Mouse (Mus musculus): ENCODE measurements around the gene Shisal2a. TPM values are rescaled to one million over a fixed set of nuclear protein-coding genes. Genes with fewer than 3 reads are reported as not detected.
"Not testable (repeated sequence)": the region's sequence is repeated elsewhere in the genome, so short reads cannot be mapped to it uniquely, and the experiment has no call there.

Shisal2a gene
- polyA plus RNA-seq, 1 experiment from 2014 or later: 2.8 TPM

DNA sequence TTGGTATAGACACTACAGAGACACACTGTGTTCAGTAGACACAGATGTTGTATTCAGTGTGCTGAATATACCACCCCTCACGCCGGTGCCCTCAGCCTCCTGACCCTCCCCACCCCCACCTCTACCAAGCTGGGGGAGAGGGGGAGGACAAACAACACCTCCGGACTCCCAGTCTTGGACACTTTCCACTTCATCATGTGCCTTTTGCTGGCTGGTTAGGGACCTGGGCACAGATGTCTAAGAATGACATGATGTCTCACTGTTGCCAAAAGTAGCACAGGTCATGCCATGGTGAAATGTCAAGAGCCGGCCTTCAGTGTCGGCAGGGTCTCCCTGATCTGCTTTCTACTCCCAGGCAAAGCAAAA lies 19.1 kb downstream of the Shisal2a start:
- Histone ChIP-seq H3K4me1 (ENCODE audit: control insufficient read depth, insufficient read depth, low read length) (peaks cover 29% of the 10 kb centered on the region), H3K4me3 (ENCODE audit: low read depth, low read length) (no peak overlapping the region), H3K9me3 (ENCODE audit: control insufficient read depth, low read depth, low read length) (no peaks in the 10 kb centered on the region), H3K27me3 (ENCODE audit: control insufficient read depth, insufficient read depth, low read length) (no peaks in the 10 kb centered on the region), H3K9ac (replicated peaks; ENCODE audit: low read depth, low read length) (no peak overlapping the region), H3K27ac (ENCODE audit: low read length) (peak overlapping the region; percentile 92), H3K36me3 (ENCODE audit: control insufficient read depth, insufficient read depth, low read length) (no peaks in the 10 kb centered on the region), H3K4me2 (replicated peaks; ENCODE audit: low read depth, low read length) (no peak overlapping the region)
- ATAC-seq (ENCODE audit: insufficient number of reproducible peaks, insufficient read depth, low FRiP score, low read depth): no peak
- 16% methylated on average over 5 of the region's 5 CpGs for WGBS

DNA sequence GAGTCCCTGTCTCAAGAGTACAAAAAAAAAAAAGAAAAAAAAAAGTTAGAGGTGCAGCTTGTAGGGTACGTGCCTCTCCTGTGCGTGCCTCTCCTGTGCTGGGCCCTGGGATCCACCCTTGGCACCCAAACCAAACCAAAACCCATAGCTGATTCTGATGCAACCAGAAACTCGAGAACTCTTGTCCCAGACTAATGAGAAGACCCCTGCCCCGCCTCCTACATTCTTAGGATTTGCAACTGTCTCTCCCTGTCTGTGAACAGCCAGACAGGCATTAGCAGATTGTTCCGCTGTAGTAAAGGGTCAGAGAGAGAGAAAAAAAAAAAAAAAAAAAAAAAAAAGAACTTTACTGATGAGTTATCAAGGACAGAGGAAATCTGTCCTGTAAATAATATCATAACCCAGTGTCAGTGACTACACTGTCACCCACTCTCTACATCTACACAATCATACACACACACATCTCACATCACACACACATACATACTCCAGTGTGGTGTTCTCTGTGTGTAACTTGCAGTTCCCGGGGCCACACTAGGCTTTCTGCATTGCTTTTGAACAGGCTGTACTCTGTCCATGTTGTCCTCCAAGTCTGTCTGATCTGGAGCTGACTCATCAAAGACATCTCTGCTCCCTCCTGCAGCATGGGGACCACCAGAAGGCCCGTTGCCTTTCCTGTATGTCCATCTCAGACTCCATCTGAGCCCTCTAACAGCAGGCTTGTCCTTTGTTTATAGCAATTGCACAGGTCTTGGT lies 19.6 kb downstream of the Shisal2a start:
- Histone ChIP-seq H3K36me3 (ENCODE audit: control insufficient read depth, insufficient read depth, low read length) (no peaks in the 10 kb centered on the region), H3K27me3 (ENCODE audit: control insufficient read depth, insufficient read depth, low read length) (no peaks in the 10 kb centered on the region), H3K4me2 (replicated peaks; ENCODE audit: low read depth, low read length) (peak overlapping the region; percentile 24), H3K4me3 (ENCODE audit: low read depth, low read length) (no peak overlapping the region), H3K9me3 (ENCODE audit: control insufficient read depth, low read depth, low read length) (no peaks in the 10 kb centered on the region), H3K9ac (replicated peaks; ENCODE audit: low read depth, low read length) (no peak overlapping the region), H3K27ac (ENCODE audit: low read length) (peak overlapping the region; percentile 92), H3K4me1 (ENCODE audit: control insufficient read depth, insufficient read depth, low read length) (peaks cover 32% of the 10 kb centered on the region)
- no peak; the same call in 1 of the 2 replicates for ATAC-seq (ENCODE audit: insufficient number of reproducible peaks, insufficient read depth, low FRiP score, low read depth)
- WGBS: 9% methylated on average over 7 of the region's 7 CpGs

DNA sequence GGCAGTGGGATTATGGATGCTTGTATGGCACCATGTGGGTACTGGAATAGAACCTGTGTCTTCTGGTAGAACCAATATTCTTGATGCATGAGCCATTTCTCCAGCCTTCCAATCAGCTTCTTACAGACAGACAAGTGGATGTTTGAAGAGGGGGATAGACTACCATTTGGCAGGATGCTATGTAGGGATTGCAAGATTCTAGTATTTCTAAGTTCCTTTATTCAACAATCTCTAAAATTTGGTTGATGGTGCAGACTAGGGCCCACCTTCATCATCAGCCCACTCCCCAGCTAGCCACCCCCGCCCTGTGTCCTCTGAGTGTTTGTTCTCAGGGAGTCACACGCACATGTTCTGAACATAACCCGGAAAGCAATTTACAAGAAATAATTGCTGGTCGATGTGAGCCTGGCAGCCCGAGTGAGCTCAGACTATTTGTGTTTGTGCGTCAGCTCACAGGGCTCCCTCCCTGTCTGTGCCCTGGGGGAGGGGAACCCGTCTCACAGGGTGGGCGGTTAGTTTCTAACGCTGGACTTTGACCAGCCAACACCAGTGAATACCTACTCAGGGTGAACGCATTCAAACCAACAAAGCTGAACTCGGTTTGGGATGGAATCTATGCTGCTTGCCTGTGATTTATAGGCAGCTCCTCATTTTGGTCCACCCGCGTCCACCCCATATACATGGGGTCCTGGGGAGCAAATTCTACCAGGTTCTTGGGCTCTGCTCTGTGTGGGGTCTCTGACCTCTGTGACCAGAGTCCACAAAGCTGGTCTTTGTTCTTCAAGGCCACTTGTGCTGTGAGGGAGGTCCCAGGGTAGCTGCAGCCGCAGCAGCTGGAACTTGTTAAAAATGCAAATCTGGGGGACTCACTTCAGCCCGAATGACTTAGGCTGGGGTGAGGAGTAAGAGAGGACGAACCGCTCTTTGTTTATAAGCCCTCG lies 20.6 kb downstream of the Shisal2a start:
- Histone ChIP-seq H3K4me2 (replicated peaks; ENCODE audit: low read depth, low read length) (peak overlapping the region; percentile 24), H3K27me3 (ENCODE audit: control insufficient read depth, insufficient read depth, low read length) (no peaks in the 10 kb centered on the region), H3K4me1 (ENCODE audit: control insufficient read depth, insufficient read depth, low read length) (peaks cover 32% of the 10 kb centered on the region), H3K4me3 (ENCODE audit: low read depth, low read length) (no peak overlapping the region), H3K36me3 (ENCODE audit: control insufficient read depth, insufficient read depth, low read length) (no peaks in the 10 kb centered on the region), H3K9ac (replicated peaks; ENCODE audit: low read depth, low read length) (no peak overlapping the region), H3K9me3 (ENCODE audit: control insufficient read depth, low read depth, low read length) (no peaks in the 10 kb centered on the region), H3K27ac (ENCODE audit: low read length) (peak overlapping the region; percentile 92)
- WGBS: 7% methylated on average over 18 of the region's 18 CpGs
- ATAC-seq (ENCODE audit: insufficient number of reproducible peaks, insufficient read depth, low FRiP score, low read depth): peak; percentile 84

DNA sequence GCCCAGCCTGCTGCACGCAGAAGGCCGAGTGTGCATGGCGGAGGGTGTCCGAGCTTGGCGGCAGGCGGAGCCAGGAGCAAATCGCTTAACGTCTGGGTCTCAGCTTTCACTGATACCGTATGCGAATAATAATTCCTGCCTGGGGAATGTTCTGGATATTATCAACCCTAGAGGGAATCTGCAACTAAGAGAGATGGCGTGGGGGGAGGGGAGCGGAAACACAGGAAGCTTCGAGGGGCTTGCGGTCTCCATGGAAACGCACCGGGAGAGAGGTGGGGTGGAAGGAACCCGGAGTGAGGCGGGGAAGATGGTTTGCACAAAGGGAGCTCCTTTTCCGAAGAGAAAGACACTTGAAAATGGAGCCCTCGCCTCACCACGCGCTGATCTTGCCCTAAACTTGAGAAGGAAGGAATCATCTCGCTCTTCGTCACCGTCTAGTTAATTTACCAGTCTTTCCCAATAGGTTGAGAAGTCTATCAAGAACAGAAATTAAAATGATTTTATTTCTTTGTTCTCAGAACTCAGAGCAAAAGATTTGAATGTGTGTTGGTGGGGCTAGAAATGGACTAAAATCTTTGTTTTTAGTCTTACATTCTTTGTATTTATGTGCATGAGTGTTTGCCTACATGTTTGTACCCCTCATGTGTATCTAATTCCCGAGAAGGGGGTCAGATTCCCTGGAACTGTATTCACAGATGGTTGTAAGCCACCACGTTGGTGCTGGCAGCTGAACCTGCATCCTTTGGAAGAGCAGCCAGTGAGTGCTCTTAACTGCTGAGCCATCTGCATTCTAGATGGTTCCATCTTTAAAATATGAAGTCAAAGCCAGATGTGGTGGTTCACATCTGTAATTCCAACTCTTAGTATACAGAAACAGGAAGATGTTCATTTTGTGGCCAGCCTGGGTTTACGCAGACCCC lies 22.8 kb downstream of the Shisal2a start:
- peak; percentile 76 for ATAC-seq (ENCODE audit: insufficient number of reproducible peaks, insufficient read depth, low FRiP score, low read depth)
- H3K27me3 ChIP-seq (ENCODE audit: control insufficient read depth, insufficient read depth, low read length): no peaks in the 10 kb centered on the region
- H3K4me3 ChIP-seq (ENCODE audit: low read depth, low read length): peak overlapping the region; percentile 14
- no peak overlapping the region; the same call in 1 of the 2 replicates for H3K9ac ChIP-seq (replicated peaks; ENCODE audit: low read depth, low read length)
- H3K36me3 ChIP-seq (ENCODE audit: control insufficient read depth, insufficient read depth, low read length): no peaks in the 10 kb centered on the region
- 8% methylated on average over 28 of the region's 28 CpGs for WGBS
- H3K27ac ChIP-seq (ENCODE audit: low read length): peak overlapping the region; percentile 78
- H3K9me3 ChIP-seq (ENCODE audit: control insufficient read depth, low read depth, low read length): no peaks in the 10 kb centered on the region
- peaks cover 37% of the 10 kb centered on the region for H3K4me1 ChIP-seq (ENCODE audit: control insufficient read depth, insufficient read depth, low read length)
- H3K4me2 ChIP-seq (replicated peaks; ENCODE audit: low read depth, low read length): peak overlapping the region; percentile 26

DNA sequence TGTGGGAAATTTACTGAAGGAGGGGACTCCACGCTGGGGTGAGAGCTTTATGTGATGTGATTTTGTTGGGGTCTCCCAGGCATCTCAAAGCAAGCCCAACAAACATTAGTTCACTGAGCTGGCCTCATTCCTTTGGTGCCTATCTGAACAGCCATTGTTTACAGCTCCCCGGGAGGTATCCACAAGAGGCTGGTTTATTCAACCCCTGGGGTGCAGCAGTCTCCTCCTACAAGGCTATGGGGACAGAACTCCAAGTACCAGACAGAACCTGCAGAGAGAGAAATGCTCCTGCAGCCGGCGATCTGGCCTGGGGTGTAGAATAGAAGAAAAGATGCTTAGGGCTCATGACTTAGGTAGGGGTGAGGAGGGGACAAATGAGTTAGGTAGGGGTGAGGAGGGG lies 24.7 kb downstream of the Shisal2a start:
- no peaks in the 10 kb centered on the region for H3K36me3 ChIP-seq (ENCODE audit: control insufficient read depth, insufficient read depth, low read length)
- H3K9me3 ChIP-seq (ENCODE audit: control insufficient read depth, low read depth, low read length): no peaks in the 10 kb centered on the region
- H3K4me3 ChIP-seq (ENCODE audit: low read depth, low read length): no peak overlapping the region
- no peak overlapping the region for H3K27ac ChIP-seq (ENCODE audit: low read length)
- 24% methylated on average over 4 of the region's 4 CpGs for WGBS
- peaks cover 32% of the 10 kb centered on the region for H3K4me1 ChIP-seq (ENCODE audit: control insufficient read depth, insufficient read depth, low read length)
- no peak overlapping the region for H3K9ac ChIP-seq (replicated peaks; ENCODE audit: low read depth, low read length)
- H3K27me3 ChIP-seq (ENCODE audit: control insufficient read depth, insufficient read depth, low read length): no peaks in the 10 kb centered on the region
- no peak for ATAC-seq (ENCODE audit: insufficient number of reproducible peaks, insufficient read depth, low FRiP score, low read depth)
- no peak overlapping the region for H3K4me2 ChIP-seq (replicated peaks; ENCODE audit: low read depth, low read length)

GRCm38 (mm10) chr4:108357458-108357857 lies 25.7 kb downstream of the Shisal2a start:
- H3K27me3 ChIP-seq (ENCODE audit: control insufficient read depth, insufficient read depth, low read length): no peaks in the 10 kb centered on the region
- no peak overlapping the region for H3K27ac ChIP-seq (ENCODE audit: low read length)
- no peaks in the 10 kb centered on the region for H3K9me3 ChIP-seq (ENCODE audit: control insufficient read depth, low read depth, low read length)
- no peak overlapping the region for H3K4me3 ChIP-seq (ENCODE audit: low read depth, low read length)
- ATAC-seq (ENCODE audit: insufficient number of reproducible peaks, insufficient read depth, low FRiP score, low read depth): no peak
- peaks cover 23% of the 10 kb centered on the region for H3K4me1 ChIP-seq (ENCODE audit: control insufficient read depth, insufficient read depth, low read length)
- WGBS: 92% methylated on average over 8 of the region's 8 CpGs
- no peaks in the 10 kb centered on the region for H3K36me3 ChIP-seq (ENCODE audit: control insufficient read depth, insufficient read depth, low read length)
- H3K9ac ChIP-seq (replicated peaks; ENCODE audit: low read depth, low read length): no peak overlapping the region
- H3K4me2 ChIP-seq (replicated peaks; ENCODE audit: low read depth, low read length): no peak overlapping the region

GRCm38 (mm10) chr4:108353591-108353990 lies 29.6 kb downstream of the Shisal2a start:
- H3K4me3 ChIP-seq (ENCODE audit: low read depth, low read length); H3K36me3 ChIP-seq (ENCODE audit: control insufficient read depth, insufficient read depth, low read length); ATAC-seq (ENCODE audit: insufficient number of reproducible peaks, insufficient read depth, low FRiP score, low read depth); H3K9ac ChIP-seq (replicated peaks; ENCODE audit: low read depth, low read length); H3K4me2 ChIP-seq (replicated peaks; ENCODE audit: low read depth, low read length); H3K27ac ChIP-seq (ENCODE audit: low read length); H3K27me3 ChIP-seq (ENCODE audit: control insufficient read depth, insufficient read depth, low read length); H3K9me3 ChIP-seq (ENCODE audit: control insufficient read depth, low read depth, low read length): not testable (repeated sequence)
- peaks cover 39% of the 10 kb centered on the region for H3K4me1 ChIP-seq (ENCODE audit: control insufficient read depth, insufficient read depth, low read length)

GRCm38 (mm10) chr4:108350819-108351218 lies 32.3 kb downstream of the Shisal2a start:
- peak; percentile 42; the same call in 1 of the 2 replicates for ATAC-seq (ENCODE audit: insufficient number of reproducible peaks, insufficient read depth, low FRiP score, low read depth)
- WGBS: 7% methylated on average over 8 of the region's 8 CpGs

More at GRCm38 (mm10) chr4:108350819-108351218, 32.3 kb downstream of the Shisal2a start:
- Histone ChIP-seq H3K4me2 (replicated peaks; ENCODE audit: low read depth, low read length) (no peak overlapping the region; the same call in 1 of the 2 replicates), H3K9me3 (ENCODE audit: control insufficient read depth, low read depth, low read length) (no peaks in the 10 kb centered on the region), H3K9ac (replicated peaks; ENCODE audit: low read depth, low read length) (no peak overlapping the region), H3K4me3 (ENCODE audit: low read depth, low read length) (no peak overlapping the region), H3K4me1 (ENCODE audit: control insufficient read depth, insufficient read depth, low read length) (peaks cover 51% of the 10 kb centered on the region), H3K27me3 (ENCODE audit: control insufficient read depth, insufficient read depth, low read length) (no peaks in the 10 kb centered on the region), H3K27ac (ENCODE audit: low read length) (peak overlapping the region; percentile 64), H3K36me3 (ENCODE audit: control insufficient read depth, insufficient read depth, low read length) (no peaks in the 10 kb centered on the region)

Data from stomach, embryonic 14.5 days (tissue).